Mouse (Mus musculus) kidney, adult 18-20 months (tissue): ENCODE data around the gene Slc9b1.

Experiments used
- DNase-seq: peaks from one replicate; pipeline ENCODE4 v3.0.0; 2021

Slc9b1 gene

GRCm38 (mm10) chr3:135395085-135395484 lies 47.3 kb downstream of the Slc9b1 start:
- no peak for DNase-seq

- peak; percentile 52 for DNase-seq
Measured at GRCm38 (mm10) chr3:135396081-135396480, 48.3 kb downstream of the Slc9b1 start.

- no peak for DNase-seq
Measured at GRCm38 (mm10) chr3:135397112-135397511, 49.3 kb downstream of the Slc9b1 start.

GRCm38 (mm10) chr3:135402201-135402658 lies 54.4 kb downstream of the Slc9b1 start:
- peak; percentile 90 for DNase-seq

- no peak for DNase-seq
Measured at GRCm38 (mm10) chr3:135403211-135403610, 55.4 kb downstream of the Slc9b1 start.

GRCm38 (mm10) chr3:135403856-135404255 lies 56.0 kb downstream of the Slc9b1 start:
- DNase-seq = no peak

- no peak for DNase-seq
Measured at GRCm38 (mm10) chr3:135404599-135404998, 56.8 kb downstream of the Slc9b1 start.

- no peak for DNase-seq
Measured at GRCm38 (mm10) chr3:135407351-135407750, 59.5 kb downstream of the Slc9b1 start.

- DNase-seq = no peak
Measured at GRCm38 (mm10) chr3:135409219-135409618, 61.4 kb downstream of the Slc9b1 start.

- DNase-seq = no peak
Measured at GRCm38 (mm10) chr3:135411056-135411455, 63.2 kb downstream of the Slc9b1 start.

- DNase-seq = no peak
Measured at GRCm38 (mm10) chr3:135411824-135412223, 64.0 kb downstream of the Slc9b1 start.

GRCm38 (mm10) chr3:135417245-135417644 lies 69.4 kb downstream of the Slc9b1 start:
- DNase-seq = no peak

- no peak for DNase-seq
Measured at GRCm38 (mm10) chr3:135417799-135418198, 70.0 kb downstream of the Slc9b1 start.

- DNase-seq = no peak
Measured at GRCm38 (mm10) chr3:135420542-135421309, 72.9 kb downstream of the Slc9b1 start.

- no peak for DNase-seq
Measured at GRCm38 (mm10) chr3:135421310-135421594, 73.4 kb downstream of the Slc9b1 start.

- DNase-seq = no peak
Measured at GRCm38 (mm10) chr3:135422232-135422855, 74.5 kb downstream of the Slc9b1 start.

- peak; percentile 92 for DNase-seq
Measured at GRCm38 (mm10) chr3:135422856-135423607, 75.2 kb downstream of the Slc9b1 start.

- no peak for DNase-seq
Measured at GRCm38 (mm10) chr3:135423608-135424212, 75.9 kb downstream of the Slc9b1 start, which contains the start of gene Cisd2. Cisd2 (minus strand) TSS chr3:135423925.

GRCm38 (mm10) chr3:135436901-135437616 lies 89.2 kb downstream of the Slc9b1 start:
- no peak for DNase-seq

- peak; percentile 98 for DNase-seq
Measured at GRCm38 (mm10) chr3:135437758-135438495, 90.1 kb downstream of the Slc9b1 start, which contains the start of gene Ube2d3. Ube2d3 (plus strand) TSS chr3:135438149.

GRCm38 (mm10) chr3:135438531-135438912 lies 90.7 kb downstream of the Slc9b1 start:
- DNase-seq = peak; percentile 95
